Mouse (Mus musculus): Measurements from ENCODE around the gene Lama5.

DNA sequence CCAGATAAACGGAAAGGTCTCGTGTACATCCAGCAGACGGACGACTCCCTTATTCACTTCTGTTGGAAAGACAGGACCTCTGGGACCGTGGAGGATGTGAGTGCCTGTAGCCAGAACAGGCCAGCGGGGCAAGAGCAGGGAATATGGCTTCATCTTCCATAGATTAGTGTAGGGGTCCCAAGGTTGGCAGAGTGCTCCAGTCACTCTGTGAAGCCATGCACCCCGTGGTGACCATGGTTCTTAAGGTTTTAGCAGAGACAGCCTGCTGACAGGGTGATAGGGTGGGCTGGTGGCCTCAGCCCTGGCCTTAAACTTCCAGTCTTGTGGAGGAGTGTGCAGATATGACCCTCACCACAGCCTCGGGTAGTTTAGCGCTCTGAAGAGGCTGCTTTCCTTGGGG lies 53.5 kb downstream of the Lama5 start:
- TF ChIP-seq CTCF (IDR thresholded peaks at IDR 0.05; ENCODE audit: borderline replicate concordance, insufficient read depth, low read depth, low read length) (no peak), POLR2A (IDR thresholded peaks at IDR 0.05; ENCODE audit: borderline replicate concordance, insufficient read depth, low read length) (no peak)
